Mouse (Mus musculus): ENCODE results near the gene Gm28635. TPM values are rescaled to one million over a fixed set of nuclear protein-coding genes. Genes with fewer than 3 reads are reported as not detected.

Gene Gm28635
- polyA plus RNA-seq, 1 experiment from 2014 or later, result not detected

DNA sequence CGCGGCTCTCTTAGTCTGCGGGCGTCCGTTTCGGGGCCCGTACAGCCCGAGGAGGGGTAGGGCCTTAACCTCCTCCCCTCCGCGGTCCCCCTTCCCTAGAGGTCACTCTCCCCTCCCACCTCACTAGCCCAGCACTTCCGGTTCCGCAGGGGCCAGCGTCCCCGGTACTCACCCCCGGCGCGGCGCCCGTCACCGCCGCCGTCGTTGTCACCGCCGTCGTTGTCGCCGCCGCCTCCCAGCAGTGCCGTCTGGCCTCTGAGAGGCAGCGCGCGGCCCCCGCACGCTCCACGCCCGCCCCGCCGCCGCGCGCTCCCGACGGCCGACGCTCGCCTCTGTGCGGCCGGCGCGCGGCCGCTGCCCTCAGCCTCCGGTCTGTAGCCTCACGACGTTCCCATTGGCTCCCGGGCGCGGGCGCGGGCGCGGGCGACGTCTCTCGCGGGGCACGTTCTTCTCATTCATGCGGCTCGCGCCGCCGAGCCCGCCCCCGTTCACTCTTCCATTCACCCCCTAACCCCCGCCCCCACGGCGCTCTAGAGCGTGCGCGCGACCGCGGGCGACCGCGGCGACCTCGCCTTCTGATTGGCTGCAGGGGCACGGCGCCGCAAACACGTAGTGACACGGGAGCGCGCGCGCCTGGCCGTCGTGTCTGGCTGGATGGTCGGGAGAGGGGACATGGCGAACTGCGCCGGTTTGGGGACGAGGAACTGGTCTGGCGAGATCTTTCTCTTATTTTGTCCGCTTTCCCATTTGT lies 37.1 kb upstream of the Gm28635 start, which contains the start of gene Zdhhc5:
Gene Zdhhc5 (minus strand): TSS at position 370 of the 751 bp plus-strand sequence.
- Histone ChIP-seq H3K36me3 (peaks cover 12% of the 10 kb centered on the region), H3K4me2 (replicated peaks) (peak within 1 kb of the TSS; percentile 58), H3K4me1 (peaks cover 27% of the 10 kb centered on the region), H3K4me3 (peak within 1 kb of the TSS; percentile 83), H3K27ac (replicated peaks) (peak within 1 kb of the TSS; percentile 94), H3K27me3 (no peaks in the 10 kb centered on the region), H3K9ac (replicated peaks) (peak within 1 kb of the TSS; percentile 91), H3K9me3 (no peaks in the 10 kb centered on the region)
- ATAC-seq (replicated peaks), result peak; percentile 97
- under 1% methylated on average over 102 of the region's 107 CpGs for WGBS

GRCm38 (mm10) chr2:84714422-84714810 lies 36.6 kb upstream of the Gm28635 start:
- H3K27ac ChIP-seq (replicated peaks), result peak overlapping the region; percentile 94
- H3K9me3 ChIP-seq, result no peaks in the 10 kb centered on the region
- peak; percentile 21 for ATAC-seq (replicated peaks)
- peak overlapping the region; percentile 83 for H3K4me3 ChIP-seq
- no peaks in the 10 kb centered on the region for H3K27me3 ChIP-seq
- peaks cover 16% of the 10 kb centered on the region for H3K36me3 ChIP-seq
- peaks cover 30% of the 10 kb centered on the region for H3K4me1 ChIP-seq
- H3K4me2 ChIP-seq (replicated peaks), result peak overlapping the region; percentile 57
- peak overlapping the region; percentile 91 for H3K9ac ChIP-seq (replicated peaks)
- WGBS, result under 1% methylated on average over 22 of the region's 26 CpGs

DNA sequence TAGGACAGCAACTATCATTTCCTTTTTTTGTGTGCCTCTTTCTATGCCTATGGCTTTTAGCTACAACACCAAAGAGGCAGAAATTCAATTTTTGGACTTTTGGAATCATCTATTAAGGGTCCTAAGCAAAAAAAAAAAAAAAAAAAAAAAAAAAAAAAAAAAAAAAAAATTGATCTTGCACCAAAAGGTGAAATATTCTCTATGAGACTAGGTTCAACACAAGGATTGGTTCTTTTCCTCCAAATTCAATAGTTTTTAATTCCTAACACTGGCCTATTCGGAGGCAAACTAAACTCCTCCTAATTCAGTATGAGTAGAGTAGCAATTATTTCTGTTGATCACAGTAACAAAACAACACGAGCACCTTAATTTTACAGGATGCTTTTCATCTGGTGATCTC lies 34.1 kb upstream of the Gm28635 start:
- H3K9me3 ChIP-seq, result no peaks in the 10 kb centered on the region
- no peak overlapping the region for H3K4me3 ChIP-seq
- 82% methylated on average over 2 of the region's 2 CpGs for WGBS
- no peak for ATAC-seq (replicated peaks)
- peaks cover 21% of the 10 kb centered on the region for H3K36me3 ChIP-seq
- no peak overlapping the region for H3K4me2 ChIP-seq (replicated peaks)
- H3K27ac ChIP-seq (replicated peaks), result no peak overlapping the region
- no peak overlapping the region for H3K9ac ChIP-seq (replicated peaks)
- H3K27me3 ChIP-seq, result no peaks in the 10 kb centered on the region
- H3K4me1 ChIP-seq, result peaks cover 47% of the 10 kb centered on the region

- Histone ChIP-seq H3K27me3 (no peaks in the 10 kb centered on the region), H3K4me2 (replicated peaks) (no peak overlapping the region), H3K4me3 (no peak overlapping the region), H3K27ac (replicated peaks) (no peak overlapping the region), H3K36me3 (peaks cover 30% of the 10 kb centered on the region), H3K9me3 (no peaks in the 10 kb centered on the region), H3K9ac (replicated peaks) (no peak overlapping the region), H3K4me1 (peaks cover 29% of the 10 kb centered on the region)
- WGBS, result 8% methylated on average over 1 of the region's 1 CpGs
- ATAC-seq (replicated peaks), result no peak
These were observed 29.7 kb upstream of the Gm28635 start for GRCm38 (mm10) chr2:84707523-84707922.

DNA sequence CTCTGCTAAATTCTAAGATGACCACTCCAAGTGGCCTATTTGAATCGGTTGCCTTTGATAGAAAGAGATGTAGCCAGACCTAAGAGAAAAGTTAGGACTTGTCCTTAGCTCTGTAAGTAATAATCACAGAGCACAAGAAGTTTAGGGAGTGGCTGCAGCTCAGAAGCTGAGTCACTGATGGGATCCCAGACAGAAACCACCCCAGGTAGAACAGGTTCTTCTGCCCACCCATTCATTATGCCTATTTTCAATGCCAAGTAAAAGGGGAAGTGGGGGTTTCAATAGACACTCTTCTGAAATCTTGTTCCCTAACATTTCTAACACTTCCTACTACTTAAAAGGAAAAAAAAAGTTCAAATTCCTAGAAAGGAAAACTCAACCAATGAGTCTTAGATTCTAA lies 27.5 kb upstream of the Gm28635 start:
- H3K27me3 ChIP-seq, result no peaks in the 10 kb centered on the region
- no peak for ATAC-seq (replicated peaks)
- no peak overlapping the region for H3K27ac ChIP-seq (replicated peaks)
- peaks cover 26% of the 10 kb centered on the region for H3K36me3 ChIP-seq
- H3K9ac ChIP-seq (replicated peaks), result no peak overlapping the region
- H3K4me1 ChIP-seq, result peaks cover 22% of the 10 kb centered on the region
- 97% methylated on average over 1 of the region's 1 CpGs for WGBS
- no peaks in the 10 kb centered on the region for H3K9me3 ChIP-seq
- no peak overlapping the region for H3K4me2 ChIP-seq (replicated peaks)
- no peak overlapping the region for H3K4me3 ChIP-seq

GRCm38 (mm10) chr2:84704329-84704728 lies 26.5 kb upstream of the Gm28635 start:
- ATAC-seq (replicated peaks), result no peak

GRCm38 (mm10) chr2:84703497-84703896 lies 25.7 kb upstream of the Gm28635 start:
- ATAC-seq (replicated peaks), result no peak
- no peaks in the 10 kb centered on the region for H3K9me3 ChIP-seq
- no peak overlapping the region for H3K4me3 ChIP-seq
- H3K27ac ChIP-seq (replicated peaks), result no peak overlapping the region
- no peak overlapping the region for H3K9ac ChIP-seq (replicated peaks)
- H3K4me1 ChIP-seq, result peaks cover 18% of the 10 kb centered on the region
- no peaks in the 10 kb centered on the region for H3K27me3 ChIP-seq
- 89% methylated on average over 1 of the region's 1 CpGs for WGBS
- peaks cover 25% of the 10 kb centered on the region for H3K36me3 ChIP-seq
- H3K4me2 ChIP-seq (replicated peaks), result no peak overlapping the region

More at GRCm38 (mm10) chr2:84704329-84704728, 26.5 kb upstream of the Gm28635 start:
- Histone ChIP-seq H3K27ac (replicated peaks) (no peak overlapping the region), H3K4me1 (peaks cover 19% of the 10 kb centered on the region), H3K9me3 (no peaks in the 10 kb centered on the region), H3K4me2 (replicated peaks) (no peak overlapping the region), H3K4me3 (no peak overlapping the region), H3K9ac (replicated peaks) (no peak overlapping the region), H3K27me3 (no peaks in the 10 kb centered on the region), H3K36me3 (peaks cover 23% of the 10 kb centered on the region)
- WGBS, result 64% methylated on average over 5 of the region's 5 CpGs

DNA sequence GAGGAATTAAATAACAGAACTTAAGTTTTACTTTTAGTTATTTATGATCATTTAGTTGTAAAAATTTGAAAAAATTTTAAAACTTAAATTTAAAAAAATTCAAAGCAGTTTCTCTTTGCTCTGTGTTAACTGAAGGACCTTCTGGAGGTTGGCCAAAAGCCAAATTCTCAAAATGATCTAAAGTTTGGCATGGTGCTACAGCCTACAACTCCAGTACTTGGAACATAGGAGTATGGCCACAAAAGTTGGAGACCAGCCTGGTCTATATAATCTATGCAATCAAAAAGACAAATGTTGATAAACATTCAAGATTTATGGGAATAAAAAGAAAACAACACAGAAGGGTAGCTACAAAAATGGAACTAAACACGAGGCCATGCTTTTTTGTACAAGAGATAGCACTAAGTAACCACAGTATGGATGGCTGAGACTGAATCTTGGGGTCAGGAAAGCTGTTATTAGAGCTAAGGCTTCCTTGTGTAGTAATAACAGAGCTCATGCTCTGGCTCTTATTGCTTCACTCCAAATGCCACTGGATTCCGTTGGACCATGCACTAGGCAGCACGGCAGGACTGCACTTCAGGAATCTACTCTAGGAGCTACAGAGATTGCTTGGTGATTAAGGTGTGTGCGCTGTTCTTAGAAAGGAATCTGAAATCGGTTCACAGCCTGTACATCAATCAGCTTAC lies 17.3 kb upstream of the Gm28635 start:
- 92% methylated on average over 5 of the region's 5 CpGs for WGBS
- peaks cover 63% of the 10 kb centered on the region for H3K36me3 ChIP-seq

DNA sequence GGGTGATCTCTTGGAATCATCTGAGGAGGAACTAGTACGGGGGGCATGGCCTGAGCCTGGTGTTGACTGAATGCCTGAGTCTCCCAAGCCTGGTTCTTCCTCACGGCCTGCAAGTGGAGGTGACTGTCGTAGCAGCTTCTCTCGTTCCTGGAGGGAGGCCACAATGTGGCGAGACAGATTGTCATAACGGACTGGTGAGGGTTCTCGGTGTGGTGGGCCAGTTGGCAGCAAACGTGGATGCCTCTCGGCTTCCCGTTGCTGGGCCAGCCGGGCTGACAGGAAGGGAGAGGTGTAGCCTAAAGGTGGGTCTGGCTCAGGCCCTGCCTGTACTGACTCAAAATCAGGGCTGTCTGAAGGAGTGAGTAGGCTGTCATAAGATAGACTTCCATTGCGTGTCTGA lies 12.2 kb upstream of the Gm28635 start:
- 89% methylated on average over 12 of the region's 12 CpGs for WGBS

More for the DNA sequence above, 17.3 kb upstream of the Gm28635 start:
- ATAC-seq (replicated peaks), result no peak
- H3K27me3 ChIP-seq, result no peaks in the 10 kb centered on the region
- H3K4me2 ChIP-seq (replicated peaks), result no peak overlapping the region
- H3K4me3 ChIP-seq, result no peak overlapping the region
- no peaks in the 10 kb centered on the region for H3K4me1 ChIP-seq
- no peaks in the 10 kb centered on the region for H3K9me3 ChIP-seq
- H3K9ac ChIP-seq (replicated peaks), result no peak overlapping the region
- H3K27ac ChIP-seq (replicated peaks), result no peak overlapping the region

GRCm38 (mm10) chr2:84688080-84688844 lies 10.4 kb upstream of the Gm28635 start:
- Histone ChIP-seq H3K36me3 (peaks cover 85% of the 10 kb centered on the region), H3K27me3 (no peaks in the 10 kb centered on the region)

More for the DNA sequence above, 12.2 kb upstream of the Gm28635 start:
- no peaks in the 10 kb centered on the region for H3K4me1 ChIP-seq
- H3K9ac ChIP-seq (replicated peaks), result no peak overlapping the region
- H3K4me3 ChIP-seq, result no peak overlapping the region
- H3K27ac ChIP-seq (replicated peaks), result no peak overlapping the region
- H3K9me3 ChIP-seq, result no peaks in the 10 kb centered on the region
- H3K4me2 ChIP-seq (replicated peaks), result no peak overlapping the region
- H3K36me3 ChIP-seq, result peaks cover 88% of the 10 kb centered on the region
- no peaks in the 10 kb centered on the region for H3K27me3 ChIP-seq
- 0 out of 2 replicates have a peak, but pooled peaks have one; percentile 18 for ATAC-seq (replicated peaks)

DNA sequence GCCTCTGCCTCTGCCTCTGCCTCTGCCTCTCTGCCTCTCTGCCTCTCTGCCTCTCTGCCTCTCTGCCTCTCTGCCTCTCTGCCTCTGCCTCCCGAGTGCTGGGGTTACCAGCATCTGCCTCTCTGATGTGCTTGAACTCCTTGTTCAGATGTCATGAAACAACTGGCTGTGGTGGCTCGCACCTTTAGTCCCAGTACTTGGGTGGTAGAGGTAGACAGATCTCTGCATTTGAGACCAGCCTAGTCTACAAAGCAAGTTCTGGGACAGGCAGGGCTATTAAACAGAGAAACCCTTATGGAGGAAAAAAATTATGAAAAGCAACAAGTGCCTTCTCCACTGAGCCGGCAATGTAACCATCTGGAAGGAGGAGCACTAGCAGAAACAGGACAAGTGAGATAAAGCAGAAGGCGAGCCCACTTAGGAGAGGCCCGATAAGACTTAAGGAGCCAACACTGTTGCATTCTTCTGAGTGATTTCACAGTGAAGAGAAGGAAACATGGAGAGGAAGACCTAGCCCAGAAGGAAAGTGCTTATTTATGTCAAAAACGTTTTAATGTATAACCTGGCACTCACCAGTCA lies 4.9 kb upstream of the Gm28635 start:
- 83% methylated on average over 6 of the region's 6 CpGs for WGBS
- H3K27me3 ChIP-seq, result no peaks in the 10 kb centered on the region
- H3K4me1 ChIP-seq, result peaks cover 11% of the 10 kb centered on the region
- H3K4me3 ChIP-seq, result no peak overlapping the region
- no peak overlapping the region for H3K4me2 ChIP-seq (replicated peaks)
- H3K9ac ChIP-seq (replicated peaks), result no peak overlapping the region
- peaks cover 41% of the 10 kb centered on the region for H3K36me3 ChIP-seq
- H3K27ac ChIP-seq (replicated peaks), result no peak overlapping the region
- no peaks in the 10 kb centered on the region for H3K9me3 ChIP-seq
- no peak for ATAC-seq (replicated peaks)

More at GRCm38 (mm10) chr2:84688080-84688844, 10.4 kb upstream of the Gm28635 start:
- Histone ChIP-seq H3K4me3 (no peak overlapping the region), H3K27ac (replicated peaks) (no peak overlapping the region), H3K9me3 (no peaks in the 10 kb centered on the region), H3K9ac (replicated peaks) (no peak overlapping the region), H3K4me2 (replicated peaks) (no peak overlapping the region), H3K4me1 (no peaks in the 10 kb centered on the region)
- WGBS, result 85% methylated on average over 2 of the region's 2 CpGs
- no peak for ATAC-seq (replicated peaks)
